Mouse (Mus musculus) MEL (cell line): ENCODE results near the gene Iqsec1. TPM values are rescaled to one million over a fixed set of nuclear protein-coding genes. Genes with fewer than 3 reads are reported as not detected.

Experiments used
- DNase-seq: peaks from one replicate; pipeline ENCODE4 v3.0.0; 2011; ENCODE audit warnings: low read depth, low spot score
- H3K27ac ChIP-seq: 2 replicates; pipeline ENCODE4 v1.5.1; 2012; ENCODE audit warnings: low read depth, mild to moderate bottlenecking, control low read depth, low read length, moderate library complexity; ENCODE audit not compliant: control insufficient read depth
- H3K27me3 ChIP-seq, 2 experiments: fragments of 150-350 bp in 1 of 2; sonication (generic) in 1 of 2; 2 replicates each; pipeline ENCODE4 v1.6.1; 2012; ENCODE audit warnings: low read length in 2 of 2, mild to moderate bottlenecking in 2 of 2, improper control_type of control experiment in 1 of 2, moderate library complexity in 1 of 2; ENCODE audit not compliant: insufficient read depth in 2 of 2, control insufficient read depth in 1 of 2
- H3K36me3 ChIP-seq, 2 experiments: 2 replicates each; pipeline ENCODE4 v1.6.1; 2012 to 2014; ENCODE audit warnings: low read length in 2 of 2, improper control_type of control experiment in 1 of 2, inconsistent platforms in 1 of 2, mild to moderate bottlenecking in 1 of 2; ENCODE audit not compliant: insufficient read depth in 2 of 2, control insufficient read depth in 1 of 2
- H3K4me1 ChIP-seq, 2 experiments: fragments of 150-350 bp in 1 of 2; sonication (generic) in 1 of 2; 2 replicates each; pipeline ENCODE4 v1.6.1; 2012; ENCODE audit warnings: low read length in 2 of 2, improper control_type of control experiment in 1 of 2, mild to moderate bottlenecking in 1 of 2; ENCODE audit not compliant: insufficient read depth in 2 of 2, control insufficient read depth in 1 of 2
- H3K4me3 ChIP-seq, 2 experiments: fragments of 150-350 bp in 1 of 2; sonication (generic) in 1 of 2; 2 replicates each; pipeline ENCODE4 v1.5.1; 2012; ENCODE audit warnings: low read depth in 2 of 2, low read length in 2 of 2, mild to moderate bottlenecking in 2 of 2, moderate library complexity in 2 of 2, control low read depth in 1 of 2, improper control_type of control experiment in 1 of 2; ENCODE audit not compliant: control insufficient read depth in 1 of 2, insufficient read depth in 1 of 2
- H3K79me2 ChIP-seq: 2 replicates; pipeline ENCODE4 v1.6.1; 2012; ENCODE audit warnings: mild to moderate bottlenecking, low read length, moderate library complexity; ENCODE audit not compliant: control insufficient read depth, poor library complexity, insufficient read depth
- H3K9ac ChIP-seq: 2 replicates; pipeline ENCODE4 v1.6.1; 2012; ENCODE audit warnings: low read depth, mild to moderate bottlenecking, control low read depth, low read length, moderate library complexity; ENCODE audit not compliant: control insufficient read depth, poor library complexity, severe bottlenecking
- H3K9me3 ChIP-seq: fragments of 150-350 bp; sonication (generic); replicated peaks from 2 replicates; pipeline ENCODE4 v1.6.1; 2012; ENCODE audit warnings: mild to moderate bottlenecking, low read length, improper control_type of control experiment, moderate library complexity; ENCODE audit not compliant: insufficient read depth
- CHD2 ChIP-seq: IDR thresholded peaks from 2 replicates; pipeline ENCODE4 v1.6.1; 2011; ENCODE audit warnings: low read length, improper control_type of control experiment
- CTCF ChIP-seq, 3 experiments: IDR thresholded peaks in 2 of 3; conservative IDR thresholded peaks in 1 of 3; 2 replicates each; pipeline ENCODE4 v1.5.1; 2011 to 2012; ENCODE audit warnings: low read length in 3 of 3, low read depth in 2 of 3, mild to moderate bottlenecking in 2 of 3, improper control_type of control experiment in 1 of 3, inconsistent platforms in 1 of 3, mixed read lengths in 1 of 3, moderate library complexity in 1 of 3; ENCODE audit not compliant: control insufficient read depth in 1 of 3, insufficient read depth in 1 of 3, poor library complexity in 1 of 3, severe bottlenecking in 1 of 3
- E2F4 ChIP-seq: IDR thresholded peaks from 2 replicates; pipeline ENCODE4 v1.6.1; 2011; ENCODE audit warnings: low read depth, low read length, improper control_type of control experiment, borderline replicate concordance
- EP300 ChIP-seq, 2 experiments: IDR thresholded peaks; 2 replicates each; pipeline ENCODE4 v1.6.1; 2011; ENCODE audit warnings: improper control_type of control experiment in 2 of 2, low read length in 2 of 2, low read depth in 1 of 2, mild to moderate bottlenecking in 1 of 2
- ETS1 ChIP-seq: IDR thresholded peaks from 2 replicates; pipeline ENCODE4 v1.6.1; 2012; ENCODE audit warnings: low read depth, mild to moderate bottlenecking, inconsistent platforms, low read length, improper control_type of control experiment, moderate library complexity
- GATA1 ChIP-seq: IDR thresholded peaks from 2 replicates; pipeline ENCODE4 v1.6.1; 2011; ENCODE audit warnings: low read depth, low read length, improper control_type of control experiment
- HCFC1 ChIP-seq: IDR thresholded peaks from 2 replicates; pipeline ENCODE4 v1.6.1; 2012; ENCODE audit warnings: low read depth, mild to moderate bottlenecking, inconsistent platforms, low read length, improper control_type of control experiment, moderate library complexity
- JUND ChIP-seq: IDR thresholded peaks from 2 replicates; pipeline ENCODE4 v1.6.1; 2011; ENCODE audit warnings: low read depth, mild to moderate bottlenecking, improper control_type of control experiment, low read length
- KAT2A ChIP-seq: conservative IDR thresholded peaks from 2 replicates; pipeline ENCODE4 v1.6.1; 2012; ENCODE audit warnings: low read depth, low read length, improper control_type of control experiment, inconsistent platforms
- MAFK ChIP-seq: IDR thresholded peaks from 2 replicates; pipeline ENCODE4 v1.6.1; 2011; ENCODE audit warnings: low read depth, mild to moderate bottlenecking, low read length, improper control_type of control experiment, borderline replicate concordance
- MAX ChIP-seq: IDR thresholded peaks from 2 replicates; pipeline ENCODE4 v1.6.1; 2011; ENCODE audit warnings: low read length, improper control_type of control experiment
- MAZ ChIP-seq: IDR thresholded peaks from 2 replicates; pipeline ENCODE4 v1.6.1; 2012; ENCODE audit warnings: low read depth, mild to moderate bottlenecking, inconsistent platforms, low read length, improper control_type of control experiment
- MEF2A ChIP-seq: IDR thresholded peaks from 2 replicates; pipeline ENCODE4 v1.6.1; 2014; ENCODE audit warnings: low read depth, mild to moderate bottlenecking, inconsistent platforms, low read length, improper control_type of control experiment; ENCODE audit not compliant: poor library complexity, insufficient replicate concordance, severe bottlenecking; ENCODE audit errors: extremely low read depth
- MXI1 ChIP-seq: IDR thresholded peaks from 2 replicates; pipeline ENCODE4 v1.6.1; 2011; ENCODE audit warnings: mild to moderate bottlenecking, low read depth, low read length, improper control_type of control experiment
- MYB ChIP-seq: IDR thresholded peaks from 2 replicates; pipeline ENCODE4 v1.6.1; 2011; ENCODE audit warnings: mild to moderate bottlenecking, low read depth, low read length, improper control_type of control experiment
- MYC ChIP-seq: IDR thresholded peaks from 2 replicates; pipeline ENCODE4 v1.6.1; 2011; ENCODE audit warnings: low read depth, mild to moderate bottlenecking, low read length, improper control_type of control experiment, moderate library complexity
- NELFE ChIP-seq: IDR thresholded peaks from 2 replicates; pipeline ENCODE4 v1.6.1; 2011; ENCODE audit warnings: low read depth, low read length, improper control_type of control experiment
- NRF1 ChIP-seq: IDR thresholded peaks from 2 replicates; pipeline ENCODE4 v1.6.1; 2014; ENCODE audit warnings: low read depth, mild to moderate bottlenecking, inconsistent platforms, low read length, improper control_type of control experiment, moderate library complexity; ENCODE audit not compliant: poor library complexity, insufficient read depth, severe bottlenecking
- POLR2AphosphoS2 ChIP-seq: IDR thresholded peaks from 2 replicates; pipeline ENCODE4 v1.6.1; 2011; ENCODE audit warnings: low read length, improper control_type of control experiment
- POLR2AphosphoS5 ChIP-seq: IDR thresholded peaks from 2 replicates; pipeline ENCODE4 v1.6.1; 2012; ENCODE audit warnings: low read depth, borderline replicate concordance, mild to moderate bottlenecking, inconsistent platforms, low read length, moderate library complexity, mixed read lengths
- RAD21 ChIP-seq: IDR thresholded peaks from 2 replicates; pipeline ENCODE4 v1.6.1; 2011; ENCODE audit warnings: mild to moderate bottlenecking, low read depth, low read length, improper control_type of control experiment
- RCOR1 ChIP-seq: IDR thresholded peaks from 2 replicates; pipeline ENCODE4 v1.6.1; 2012; ENCODE audit warnings: low read depth, mild to moderate bottlenecking, inconsistent platforms, low read length, improper control_type of control experiment
- SIN3A ChIP-seq: IDR thresholded peaks from 2 replicates; pipeline ENCODE4 v1.6.1; 2012; ENCODE audit warnings: low read length, improper control_type of control experiment, inconsistent platforms
- SMC3 ChIP-seq: IDR thresholded peaks from 2 replicates; pipeline ENCODE4 v1.6.1; 2011; ENCODE audit warnings: low read depth, low read length, improper control_type of control experiment
- TAL1 ChIP-seq: IDR thresholded peaks from 2 replicates; pipeline ENCODE4 v1.6.1; 2012; ENCODE audit warnings: mild to moderate bottlenecking, inconsistent platforms, low read length, moderate library complexity, mixed read lengths
- TBP ChIP-seq: IDR thresholded peaks from 2 replicates; pipeline ENCODE4 v1.8.0; 2011; ENCODE audit warnings: low read depth, low read length, improper control_type of control experiment
- TCF12 ChIP-seq: IDR thresholded peaks from 2 replicates; pipeline ENCODE4 v1.6.1; 2014; ENCODE audit warnings: low read depth, mild to moderate bottlenecking, inconsistent platforms, low read length, improper control_type of control experiment, moderate library complexity
- UBTF ChIP-seq: IDR thresholded peaks from 2 replicates; pipeline ENCODE4 v1.6.1; 2012; ENCODE audit warnings: low read depth, mild to moderate bottlenecking, inconsistent platforms, low read length, improper control_type of control experiment, moderate library complexity, borderline replicate concordance; ENCODE audit not compliant: insufficient read depth
- USF2 ChIP-seq, 2 experiments: IDR thresholded peaks; 2 replicates each; pipeline ENCODE4 v1.6.1; 2011 to 2012; ENCODE audit warnings: improper control_type of control experiment in 2 of 2, low read length in 2 of 2, borderline replicate concordance in 1 of 2, inconsistent platforms in 1 of 2, low read depth in 1 of 2, mild to moderate bottlenecking in 1 of 2; ENCODE audit not compliant: insufficient read depth in 1 of 2
- ZC3H11A ChIP-seq: IDR thresholded peaks from 2 replicates; pipeline ENCODE4 v1.6.1; 2012; ENCODE audit warnings: low read depth, mild to moderate bottlenecking, inconsistent platforms, low read length, improper control_type of control experiment
- ZMIZ1 ChIP-seq: IDR thresholded peaks from 2 replicates; pipeline ENCODE4 v1.6.1; 2012; ENCODE audit warnings: low read depth, mild to moderate bottlenecking, inconsistent platforms, low read length, improper control_type of control experiment, moderate library complexity
- ZNF384 ChIP-seq: IDR thresholded peaks from 2 replicates; pipeline ENCODE4 v1.6.1; 2012; ENCODE audit warnings: low read depth, mild to moderate bottlenecking, inconsistent platforms, low read length, improper control_type of control experiment
- polyA plus RNA-seq, 2 experiments: library from polyadenylated mRNA; stranded (reverse) in 1 of 2; unstranded in 1 of 2; fragments of >175 nt in 1 of 2; fragments of >200 nt in 1 of 2; gene quantifications; 2 replicates each; pipeline versions ENCODE4 v1.2.1 to v1.2.4; 2012; ENCODE audit warnings: low replicate concordance in 2 of 2, low read depth in 1 of 2; ENCODE audit not compliant: insufficient read length in 2 of 2, insufficient read depth in 1 of 2, missing spikeins in 1 of 2
- total RNA-seq: library from RNA; depleted of rRNA; stranded (reverse); fragments of 300-350 nt; gene quantifications from 2 replicates; pipeline ENCODE4 v1.2.3, GENCODE M21; 2012

Iqsec1 gene
- total and polyA plus RNA-seq, 3 experiments, result 14.8 to 73.4 (median 30.8) TPM

GRCm38 (mm10) chr6:90728491-90728931, 260.0 kb downstream of the Iqsec1 start:
- Histone ChIP-seq H3K4me1 (no peaks in the 10 kb centered on the region), H3K79me2 (no peaks in the 10 kb centered on the region)

GRCm38 (mm10) chr6:90727826-90728225, 260.7 kb downstream of the Iqsec1 start:
- no peaks in the 10 kb centered on the region for H3K9me3 ChIP-seq
- H3K79me2 ChIP-seq, result no peaks in the 10 kb centered on the region
- no peak overlapping the region for H3K4me3 ChIP-seq
- no peaks in the 10 kb centered on the region for H3K36me3 ChIP-seq
- no peak for DNase-seq
- H3K27me3 ChIP-seq, result no peaks in the 10 kb centered on the region
- TF ChIP-seq ETS1, result no peak
- TF ChIP-seq MAZ, result no peak
- TF ChIP-seq USF2 (IDR thresholded peaks at IDR 0.05; ENCODE audit: borderline replicate concordance in 1 of 2, insufficient read depth in 1 of 2, low read depth in 1 of 2, low read length in 2 of 2), result no peak
- no peak for TF ChIP-seq CHD2
- no peak for TF ChIP-seq RAD21
- TF ChIP-seq MAX, result no peak
- TF ChIP-seq TAL1, result no peak
- no peak for TF ChIP-seq NRF1
- TF ChIP-seq ZC3H11A, result no peak
- no peak for TF ChIP-seq EP300 (IDR thresholded peaks at IDR 0.05; ENCODE audit: low read depth in 1 of 2, low read length in 2 of 2)
- no peak for TF ChIP-seq GATA1
- TF ChIP-seq MEF2A, result no peak
- TF ChIP-seq UBTF, result no peak
- TF ChIP-seq MAFK, result no peak
- TF ChIP-seq RCOR1, result no peak
- no peak for TF ChIP-seq SMC3
- no peak for TF ChIP-seq ZNF384
- no peak for TF ChIP-seq KAT2A
- H3K27ac ChIP-seq, result no peak overlapping the region
- no peak overlapping the region for H3K9ac ChIP-seq
- no peaks in the 10 kb centered on the region for H3K4me1 ChIP-seq

More at GRCm38 (mm10) chr6:90728491-90728931, 260.0 kb downstream of the Iqsec1 start:
- Histone ChIP-seq H3K27me3 (no peaks in the 10 kb centered on the region), H3K9ac (no peak overlapping the region), H3K27ac (no peak overlapping the region), H3K4me3 (no peak overlapping the region), H3K9me3 (no peaks in the 10 kb centered on the region), H3K36me3 (no peaks in the 10 kb centered on the region)
- peak; percentile 72 for DNase-seq
- no peak for TF ChIP-seq ZMIZ1
- peak; percentile 71 for TF ChIP-seq ZC3H11A
- peak; percentile 75 to 95 (median 86) for TF ChIP-seq CTCF (IDR thresholded peaks at IDR 0.05 in 2 of 3, conservative IDR thresholded peaks at IDR 0.05 in 1 of 3; ENCODE audit: control insufficient read depth in 1 of 3, insufficient read depth in 1 of 3, low read depth in 2 of 3, low read length in 3 of 3, poor library complexity in 1 of 3, severe bottlenecking in 1 of 3)
- no peak for TF ChIP-seq GATA1
- no peak for TF ChIP-seq KAT2A
- TF ChIP-seq POLR2AphosphoS5, result no peak
- TF ChIP-seq POLR2AphosphoS2, result no peak
- no peak for TF ChIP-seq MXI1
- no peak for TF ChIP-seq TAL1
- no peak for TF ChIP-seq UBTF
- TF ChIP-seq MAX, result no peak
- TF ChIP-seq MAFK, result no peak
- no peak for TF ChIP-seq MYC
- peak; percentile 84 for TF ChIP-seq RAD21
- TF ChIP-seq MEF2A, result no peak
- no peak for TF ChIP-seq USF2 (IDR thresholded peaks at IDR 0.05; ENCODE audit: borderline replicate concordance in 1 of 2, insufficient read depth in 1 of 2, low read depth in 1 of 2, low read length in 2 of 2)
- peak; percentile 82 for TF ChIP-seq SMC3
- TF ChIP-seq NELFE, result no peak
- TF ChIP-seq JUND, result no peak
- TF ChIP-seq EP300 (IDR thresholded peaks at IDR 0.05; ENCODE audit: low read depth in 1 of 2, low read length in 2 of 2), result no peak
- no peak for TF ChIP-seq E2F4
- no peak for TF ChIP-seq TBP
- no peak for TF ChIP-seq TCF12
- peak; percentile 27; the same call in 1 of the 2 replicates for TF ChIP-seq SIN3A
- TF ChIP-seq NRF1, result no peak
- no peak for TF ChIP-seq MYB
- no peak for TF ChIP-seq HCFC1
